Mouse (Mus musculus) stomach, postnatal 0 days (tissue): ENCODE measurements around the gene Serf2.

ENCODE experiments used
- CTCF ChIP-seq: IDR thresholded peaks from 2 replicates; pipeline ENCODE4 v1.5.1; 2016; ENCODE audit warnings: antibody characterized with exemption, low read depth, mild to moderate bottlenecking, moderate library complexity
- EP300 ChIP-seq: optimal IDR thresholded peaks from 2 replicates; pipeline ENCODE3; 2016; ENCODE audit warnings: antibody characterized with exemption

DNA sequence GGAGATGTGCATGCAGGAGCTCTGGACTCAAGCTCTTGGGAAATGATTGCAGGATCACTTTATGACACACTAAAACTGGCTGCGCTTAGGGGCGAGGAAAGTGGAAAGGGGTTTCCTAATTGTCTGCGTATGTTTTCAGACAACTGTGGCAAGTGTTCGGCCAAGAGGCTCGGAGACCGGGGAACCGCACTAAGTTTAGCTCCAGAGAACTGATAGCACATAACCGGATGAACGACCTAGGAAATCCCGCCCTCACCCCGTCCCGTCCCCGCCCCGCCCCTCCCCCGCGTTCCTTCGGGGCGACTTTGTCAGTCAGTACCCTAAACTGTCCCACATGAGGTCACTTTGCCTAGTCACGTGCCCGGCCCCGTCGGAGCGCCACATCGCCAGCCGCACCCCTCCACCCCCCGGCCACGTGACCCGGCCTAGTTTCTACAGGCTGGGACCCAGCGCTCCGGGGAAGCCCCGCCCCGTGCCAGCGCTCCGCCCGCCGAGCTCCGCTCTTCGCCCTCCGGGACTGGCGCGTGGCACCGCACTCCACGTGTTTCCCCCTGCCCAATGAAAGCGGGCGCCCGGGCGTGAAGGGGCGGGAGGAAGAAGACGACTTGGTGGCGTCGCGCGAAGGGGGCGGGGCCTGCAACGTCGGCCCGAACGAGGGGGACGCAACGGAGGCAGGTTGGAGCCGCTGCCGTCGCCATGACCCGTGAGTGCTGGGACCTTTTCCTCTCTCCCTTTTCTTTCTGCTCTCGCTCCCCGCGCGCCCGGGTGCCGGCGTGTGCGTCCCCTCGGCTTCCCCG lies at the start of gene Serf2:
- TF ChIP-seq CTCF = no peak
- TF ChIP-seq EP300 = no peak
